Mouse (Mus musculus) cortical plate, adult 2 months (tissue): ENCODE results near the gene Oxsr1. TPM values are rescaled to one million over a fixed set of nuclear protein-coding genes. Genes with fewer than 3 reads are reported as not detected.

Source experiments
- H3K27ac ChIP-seq: fragments of 200-500 bp; 2 replicates; pipeline ENCODE4 v1.5.1; 2012; ENCODE audit warnings: low read length, control low read depth, inconsistent platforms; ENCODE audit not compliant: insufficient read depth
- H3K4me1 ChIP-seq: fragments of 200-500 bp; 2 replicates; pipeline ENCODE4 v1.6.1; 2011; ENCODE audit warnings: low read length; ENCODE audit not compliant: control insufficient read depth, insufficient read depth
- H3K4me3 ChIP-seq: fragments of 200-500 bp; 2 replicates; pipeline ENCODE4 v1.5.1; 2011; ENCODE audit warnings: mild to moderate bottlenecking, low read length, control low read depth; ENCODE audit not compliant: insufficient read depth
- CTCF ChIP-seq: fragments of 200-500 bp; IDR thresholded peaks from 2 replicates; pipeline ENCODE4 v1.5.1; 2011; ENCODE audit warnings: mild to moderate bottlenecking, control low read depth, low read length; ENCODE audit not compliant: insufficient read depth; ENCODE audit errors: extremely low read depth
- POLR2A ChIP-seq: fragments of 200-500 bp; IDR thresholded peaks from 2 replicates; pipeline ENCODE4 v1.6.1; 2011; ENCODE audit warnings: mild to moderate bottlenecking, low read length, control low read depth; ENCODE audit not compliant: insufficient read depth; ENCODE audit errors: extremely low read depth
- polyA plus RNA-seq: library from polyadenylated mRNA; depleted of rRNA; stranded (reverse); fragments of >200 nt; gene quantifications from 2 replicates; pipeline ENCODE4 v1.2.3, GENCODE M21; 2012

The Oxsr1 gene
- polyA plus RNA-seq, 1 experiment = 46.9 TPM

GRCm38 (mm10) chr9:119353926-119354325 lies 31.7 kb upstream of the Oxsr1 start:
- Histone ChIP-seq H3K27ac (no peak overlapping the region), H3K4me1 (no peaks in the 10 kb centered on the region), H3K4me3 (no peak overlapping the region)
- TF ChIP-seq CTCF (no peak), POLR2A (no peak)

GRCm38 (mm10) chr9:119352060-119352459 lies 29.8 kb upstream of the Oxsr1 start:
- H3K27ac ChIP-seq = no peak overlapping the region
- H3K4me1 ChIP-seq = no peaks in the 10 kb centered on the region
- no peak overlapping the region for H3K4me3 ChIP-seq
- TF ChIP-seq CTCF = peak; percentile 69
- TF ChIP-seq POLR2A = no peak

- Histone ChIP-seq H3K4me1 (no peaks in the 10 kb centered on the region), H3K4me3 (no peak overlapping the region), H3K27ac (no peak overlapping the region)
- TF ChIP-seq CTCF = no peak
- no peak for TF ChIP-seq POLR2A
Observed at GRCm38 (mm10) chr9:119350947-119351705, 28.9 kb upstream of the Oxsr1 start.

- H3K27ac ChIP-seq = no peak overlapping the region
- H3K4me1 ChIP-seq = no peaks in the 10 kb centered on the region
- no peak for TF ChIP-seq POLR2A
- H3K4me3 ChIP-seq = no peak overlapping the region
Observed at GRCm38 (mm10) chr9:119350531-119350930, 28.3 kb upstream of the Oxsr1 start.

- Histone ChIP-seq H3K4me3 (no peak overlapping the region), H3K27ac (no peak overlapping the region), H3K4me1 (peaks cover 3% of the 10 kb centered on the region)
- TF ChIP-seq CTCF (no peak), POLR2A (no peak)
Observed at GRCm38 (mm10) chr9:119346376-119346775, 24.1 kb upstream of the Oxsr1 start.

- Histone ChIP-seq H3K4me1 (peaks cover 3% of the 10 kb centered on the region), H3K4me3 (no peak overlapping the region; the same call in 1 of the 2 replicates), H3K27ac (no peak overlapping the region)
- TF ChIP-seq POLR2A (no peak), CTCF (no peak)
Observed at GRCm38 (mm10) chr9:119342728-119343127, 20.5 kb upstream of the Oxsr1 start.

GRCm38 (mm10) chr9:119340909-119341816 lies 18.9 kb upstream of the Oxsr1 start, which contains the start of gene Myd88:
TSS of gene Myd88 (minus strand) at chr9:119341411.
- peak; percentile 89 for TF ChIP-seq POLR2A
- no peak for TF ChIP-seq CTCF
- Histone ChIP-seq H3K4me1 (peaks cover 3% of the 10 kb centered on the region), H3K4me3 (peak within 1 kb of the TSS; percentile 53), H3K27ac (peak within 1 kb of the TSS; percentile 76)

GRCm38 (mm10) chr9:119340212-119340580 lies 18.0 kb upstream of the Oxsr1 start:
- TF ChIP-seq CTCF = no peak
- no peak for TF ChIP-seq POLR2A
- H3K4me1 ChIP-seq = peaks cover 3% of the 10 kb centered on the region
- peak overlapping the region; percentile 56 for H3K4me3 ChIP-seq
- peak overlapping the region; percentile 26; the same call in 1 of the 2 replicates for H3K27ac ChIP-seq

GRCm38 (mm10) chr9:119339558-119340211 lies 17.5 kb upstream of the Oxsr1 start, which contains the start of gene Acaa1a:
TSS of gene Acaa1a (plus strand) at chr9:119339676.
- TF ChIP-seq POLR2A = no peak
- TF ChIP-seq CTCF = no peak
- H3K4me1 ChIP-seq = peaks cover 3% of the 10 kb centered on the region
- H3K4me3 ChIP-seq = peak within 1 kb of the TSS; percentile 56
- H3K27ac ChIP-seq = peak within 1 kb of the TSS; percentile 26; the same call in 1 of the 2 replicates
